Mouse (Mus musculus) limb, embryonic 12.5 days (tissue): ENCODE results near the gene Fam49a. TPM values are rescaled to one million over a fixed set of nuclear protein-coding genes. Genes with fewer than 3 reads are reported as not detected.
A peak's percentile ranks its signal among the peaks of the same experiment; 100 is the strongest.

Source experiments
- ATAC-seq: fragments of 200-750 bp; cut with Nextera tagmentation; 2 replicates; pipeline ENCODE4 v1.8.0; 2017; ENCODE audit warnings: low read depth, moderate TSS enrichment; ENCODE audit not compliant: insufficient number of reproducible peaks, insufficient read depth, low FRiP score, low TSS enrichment
- H3K27ac ChIP-seq: fragments of 300-500 bp; sonication (generic); 2 replicates; pipeline ENCODE4 v1.5.1; 2016; ENCODE audit warnings: mild to moderate bottlenecking, moderate library complexity
- H3K27me3 ChIP-seq: fragments of 300-500 bp; sonication (generic); 2 replicates; pipeline ENCODE4 v1.6.1; 2016; ENCODE audit warnings: mild to moderate bottlenecking, moderate library complexity
- H3K36me3 ChIP-seq: fragments of 300-500 bp; sonication (generic); 2 replicates; pipeline ENCODE4 v1.6.1; 2016; ENCODE audit warnings: mild to moderate bottlenecking, moderate library complexity
- H3K4me1 ChIP-seq: fragments of 300-500 bp; sonication (generic); replicated peaks from 2 replicates; pipeline ENCODE4 v1.6.1; 2016
- H3K4me2 ChIP-seq: fragments of 300-500 bp; sonication (generic); 2 replicates; pipeline ENCODE4 v1.6.1; 2016; ENCODE audit warnings: mild to moderate bottlenecking, moderate library complexity
- H3K4me3 ChIP-seq: fragments of 300-500 bp; sonication (generic); replicated peaks from 2 replicates; pipeline ENCODE4 v1.5.1; 2016; ENCODE audit warnings: mild to moderate bottlenecking
- H3K9ac ChIP-seq: fragments of 300-500 bp; sonication (generic); replicated peaks from 2 replicates; pipeline ENCODE4 v1.6.1; 2016; ENCODE audit warnings: mild to moderate bottlenecking, moderate library complexity
- H3K9me3 ChIP-seq: fragments of 300-500 bp; sonication (generic); 2 replicates; pipeline ENCODE4 v1.6.1; 2016; ENCODE audit warnings: mild to moderate bottlenecking, moderate library complexity
- WGBS: fragments of 180-500 bp; shearing (Covaris S2); methylation state at CpG from one replicate; pipeline ENCODE4 v1.1.7; 2016; 5-methylcytosine and 5-hydroxymethylcytosine counted together
- polyA plus RNA-seq: library from polyadenylated mRNA; unstranded; fragments of >200 nt; fragmentation: Nextera tagmentation; extraction: Ambion mirVana; gene quantifications from 2 replicates; pipeline ENCODE4 v1.2.1, GENCODE M21; 2016

Gene Fam49a
- polyA plus RNA-seq, 1 experiment from 2014 or later = 7.4 TPM

DNA sequence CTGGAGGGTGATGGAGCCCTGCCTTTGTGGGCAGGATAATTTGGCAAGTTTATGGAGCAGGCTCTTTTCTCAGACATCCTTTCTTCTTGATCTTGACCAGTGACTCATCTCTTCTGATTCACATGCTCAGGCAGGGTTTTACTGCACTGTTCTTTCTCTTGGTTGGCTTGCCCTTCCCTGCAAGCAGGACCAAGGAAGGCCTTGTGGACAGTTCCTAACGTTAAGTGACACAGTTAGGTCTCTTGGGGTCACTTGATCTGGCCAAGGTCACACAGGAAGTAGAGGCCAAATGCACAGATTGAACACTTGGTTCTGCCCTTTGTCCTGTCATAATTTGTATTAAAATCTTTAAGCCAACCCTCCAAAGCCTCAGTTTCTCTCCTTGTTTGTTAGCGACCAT is 158.5 kb downstream of the Fam49a start:
- H3K4me2 ChIP-seq = no peak overlapping the region
- H3K9me3 ChIP-seq = no peaks in the 10 kb centered on the region
- H3K4me1 ChIP-seq = peaks cover 11% of the 10 kb centered on the region
- H3K9ac ChIP-seq = no peak overlapping the region
- 2% methylated on average over 2 of the region's 2 CpGs for WGBS
- no peak overlapping the region for H3K4me3 ChIP-seq
- H3K36me3 ChIP-seq = no peaks in the 10 kb centered on the region
- 0 out of 2 replicates have a peak, but pooled peaks cover 11% of the 10 kb centered on the region for H3K27me3 ChIP-seq
- H3K27ac ChIP-seq = no peak overlapping the region
- ATAC-seq = no peak

DNA sequence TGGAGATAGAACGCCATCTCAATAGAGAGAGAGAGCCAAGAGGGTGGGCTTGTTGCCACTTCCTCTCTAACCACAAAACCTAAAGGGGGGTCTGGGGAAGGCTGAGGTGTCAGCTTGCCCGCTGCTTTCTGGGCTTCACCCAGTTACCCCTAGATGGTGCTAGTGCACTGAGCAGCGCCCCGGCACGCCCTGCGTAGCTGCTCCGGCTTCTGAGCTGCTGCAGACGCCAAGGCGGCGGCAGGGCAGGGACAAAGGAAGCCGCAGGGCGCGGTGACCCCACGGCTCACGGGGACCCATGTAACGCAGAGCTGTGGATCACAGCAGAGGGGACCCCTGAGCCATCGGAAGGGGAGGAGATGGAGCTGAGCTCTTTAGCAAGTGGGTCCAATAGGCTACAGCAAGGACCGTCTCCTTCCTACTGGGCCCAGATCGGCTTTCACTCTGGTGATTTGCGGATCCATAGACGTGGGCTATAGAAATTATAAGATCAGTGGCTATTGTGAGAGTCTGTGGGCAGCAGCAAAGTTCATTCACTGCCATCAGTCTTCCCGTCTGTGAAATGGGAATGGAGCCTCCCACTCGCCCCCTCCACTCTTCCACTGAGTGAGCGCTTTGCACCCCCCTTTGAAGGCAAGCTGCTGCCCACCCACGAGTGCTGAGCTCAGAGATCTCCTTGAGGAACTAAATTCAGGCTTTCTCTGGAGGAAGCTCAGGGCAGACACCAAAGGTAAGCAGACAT is 159.1 kb downstream of the Fam49a start:
- 0 out of 2 replicates have a peak, but pooled peaks cover 11% of the 10 kb centered on the region for H3K27me3 ChIP-seq
- H3K27ac ChIP-seq = 0 out of 2 replicates have a peak overlapping the region, but pooled peaks have one; percentile 59
- peak overlapping the region; percentile 68 for H3K4me2 ChIP-seq
- peak overlapping the region; percentile 41 for H3K4me3 ChIP-seq
- H3K9me3 ChIP-seq = no peaks in the 10 kb centered on the region
- peak overlapping the region; percentile 60 for H3K9ac ChIP-seq
- no peaks in the 10 kb centered on the region for H3K36me3 ChIP-seq
- H3K4me1 ChIP-seq = peaks cover 11% of the 10 kb centered on the region
- peak; percentile 88 for ATAC-seq
- 11% methylated on average over 25 of the region's 25 CpGs for WGBS

DNA sequence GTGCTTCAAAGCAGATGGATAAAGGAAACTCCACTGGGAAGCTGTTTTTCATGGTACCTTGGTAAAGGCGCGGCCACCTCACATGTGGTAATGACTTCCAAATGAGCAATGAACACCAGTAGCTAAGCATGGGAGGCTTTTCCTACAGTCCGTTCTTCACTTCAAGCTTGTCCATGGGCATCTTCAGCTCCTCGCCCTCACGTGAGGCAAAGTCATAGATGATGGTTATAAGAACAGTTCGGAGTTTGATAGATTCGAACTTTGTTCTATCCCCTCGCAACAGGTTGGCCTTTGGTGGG is 159.6 kb downstream of the Fam49a start:
- H3K4me2 ChIP-seq = peak overlapping the region; percentile 68; the same call in 1 of the 2 replicates
- H3K36me3 ChIP-seq = no peaks in the 10 kb centered on the region
- H3K9me3 ChIP-seq = no peaks in the 10 kb centered on the region

DNA sequence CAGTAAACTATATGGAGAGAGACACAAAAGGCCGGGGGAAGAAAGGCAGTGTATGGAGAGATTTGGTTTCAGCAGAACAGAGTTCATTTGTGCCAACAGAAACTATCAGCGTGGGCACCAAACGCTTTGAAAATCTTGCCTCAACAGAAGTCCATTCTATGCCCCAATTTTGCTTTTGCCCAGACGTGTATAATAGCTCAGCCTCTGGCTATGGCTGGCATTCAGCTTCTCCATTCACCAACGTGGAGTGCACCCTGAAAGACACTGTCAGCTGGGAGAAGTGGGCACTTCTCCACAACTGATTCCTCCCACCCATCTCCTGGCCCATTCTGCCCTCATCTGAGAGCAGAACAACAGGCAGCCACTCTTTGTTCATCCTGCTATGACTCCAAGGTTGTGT is 163.2 kb downstream of the Fam49a start:
- no peaks in the 10 kb centered on the region for H3K9me3 ChIP-seq
- H3K27ac ChIP-seq = no peak overlapping the region
- WGBS = 80% methylated on average over 5 of the region's 5 CpGs
- no peaks in the 10 kb centered on the region for H3K36me3 ChIP-seq
- no peaks in the 10 kb centered on the region for H3K27me3 ChIP-seq
- no peak overlapping the region for H3K4me3 ChIP-seq
- peaks cover 11% of the 10 kb centered on the region for H3K4me1 ChIP-seq
- H3K4me2 ChIP-seq = no peak overlapping the region
- no peak overlapping the region for H3K9ac ChIP-seq
- no peak for ATAC-seq

More for the DNA sequence above, 159.6 kb downstream of the Fam49a start:
- no peak overlapping the region for H3K27ac ChIP-seq
- H3K9ac ChIP-seq = no peak overlapping the region
- WGBS = 78% methylated on average over 8 of the region's 8 CpGs
- peak overlapping the region; percentile 41; the same call in 1 of the 2 replicates for H3K4me3 ChIP-seq
- H3K4me1 ChIP-seq = peaks cover 11% of the 10 kb centered on the region
- ATAC-seq = no peak
- H3K27me3 ChIP-seq = 0 out of 2 replicates have a peak, but pooled peaks cover 11% of the 10 kb centered on the region

DNA sequence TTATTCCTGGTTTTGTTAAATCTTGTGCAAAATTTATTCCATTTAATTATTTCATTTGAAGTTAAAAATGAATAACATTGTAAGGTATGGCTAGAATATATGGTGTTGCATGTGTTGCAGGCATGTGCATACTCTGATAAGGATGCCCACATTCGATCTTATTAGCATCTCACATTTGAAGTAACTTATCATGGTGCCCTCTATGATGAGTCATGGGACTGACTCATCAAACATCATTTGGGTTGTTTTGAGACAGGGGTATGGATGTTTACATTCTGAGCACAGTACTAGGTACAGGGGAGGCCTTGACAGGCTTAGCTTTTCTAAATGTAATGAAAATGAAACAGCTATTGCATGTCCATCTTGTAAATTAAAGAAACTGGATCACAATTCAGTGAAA is 165.3 kb downstream of the Fam49a start:
- Histone ChIP-seq H3K27ac (no peak overlapping the region), H3K4me2 (no peak overlapping the region), H3K9me3 (no peaks in the 10 kb centered on the region), H3K36me3 (no peaks in the 10 kb centered on the region), H3K4me1 (no peaks in the 10 kb centered on the region; the same call in 1 of the 2 replicates), H3K4me3 (no peak overlapping the region), H3K27me3 (no peaks in the 10 kb centered on the region), H3K9ac (no peak overlapping the region)
- no peak for ATAC-seq
- 87% methylated on average over 1 of the region's 1 CpGs for WGBS

DNA sequence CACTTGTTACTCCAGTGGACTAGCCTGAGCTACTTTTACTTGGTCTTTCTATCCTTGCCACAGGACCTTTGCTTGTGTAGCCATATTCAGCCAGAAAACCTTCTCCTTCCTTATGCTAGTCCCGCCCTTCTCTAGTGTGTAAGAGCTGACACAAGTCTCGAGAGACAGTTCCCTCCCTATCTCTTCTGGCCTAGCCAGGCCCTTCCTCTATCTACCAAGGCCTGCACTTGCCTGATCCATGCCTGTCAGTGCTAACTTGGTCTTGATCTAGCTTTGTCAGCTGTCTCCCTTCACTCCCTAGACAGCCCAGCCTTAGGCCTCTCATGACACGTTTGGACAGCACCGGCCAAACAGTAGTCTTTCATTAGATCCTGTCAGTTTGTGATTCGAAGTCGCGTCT is 166.9 kb downstream of the Fam49a start:
- whole genome bisulfite sequencing = 85% methylated on average over 7 of the region's 7 CpGs
- H3K9me3 ChIP-seq = no peaks in the 10 kb centered on the region
- ATAC-seq = no peak

More for the DNA sequence above, 166.9 kb downstream of the Fam49a start:
- Histone ChIP-seq H3K4me1 (no peaks in the 10 kb centered on the region; the same call in 1 of the 2 replicates), H3K9ac (no peak overlapping the region), H3K4me2 (no peak overlapping the region), H3K27ac (no peak overlapping the region), H3K36me3 (no peaks in the 10 kb centered on the region), H3K27me3 (no peaks in the 10 kb centered on the region), H3K4me3 (no peak overlapping the region)
